Mouse (Mus musculus) T-helper 17 cell (primary cell): ENCODE results near the gene Fkbp14.

ENCODE experiments used
- in situ Hi-C, 2 experiments: fragments of 300-600 bp; cut with MboI, MseI; formaldehyde crosslinking; loops; 1 replicate in 1 of 2; 2 replicates in 1 of 2; pipeline ENCODE4 v1.15.1; 2025; ENCODE audit warnings: high pct_unique_total_duplicates in 2 of 2

Fkbp14 gene

DNA sequence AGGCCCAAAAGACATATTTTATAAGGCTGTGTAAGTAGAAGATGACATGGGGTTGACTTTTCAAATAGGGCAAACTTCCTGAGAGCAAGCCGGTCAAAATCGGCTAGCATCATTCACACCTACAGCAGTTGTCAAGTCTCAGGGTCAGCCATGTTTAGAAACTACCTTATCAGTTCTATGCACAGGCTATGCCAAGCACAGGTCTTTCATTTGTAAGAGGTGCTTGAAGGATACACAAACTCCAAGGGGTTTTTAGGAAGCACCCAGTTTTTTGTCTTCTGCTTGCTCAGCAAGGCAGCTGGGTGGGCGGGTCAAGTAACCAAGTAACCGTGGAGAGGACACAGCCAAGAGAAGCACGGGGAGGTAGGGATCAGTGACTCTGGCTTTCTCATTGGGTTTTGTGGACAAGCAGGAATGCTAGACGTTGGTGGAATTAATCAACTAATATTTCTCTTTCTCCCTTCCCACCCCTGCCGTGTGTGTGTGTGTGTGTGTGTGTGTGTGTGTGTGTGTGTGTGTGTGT is 46.2 kb downstream of the Fkbp14 start:
- in situ Hi-C loops: loop anchor here in 1 of 2 experiments (10.0 kb wide), 1 partner anchor 1894 kb away; no protein-coding TSS in a partner anchor

DNA sequence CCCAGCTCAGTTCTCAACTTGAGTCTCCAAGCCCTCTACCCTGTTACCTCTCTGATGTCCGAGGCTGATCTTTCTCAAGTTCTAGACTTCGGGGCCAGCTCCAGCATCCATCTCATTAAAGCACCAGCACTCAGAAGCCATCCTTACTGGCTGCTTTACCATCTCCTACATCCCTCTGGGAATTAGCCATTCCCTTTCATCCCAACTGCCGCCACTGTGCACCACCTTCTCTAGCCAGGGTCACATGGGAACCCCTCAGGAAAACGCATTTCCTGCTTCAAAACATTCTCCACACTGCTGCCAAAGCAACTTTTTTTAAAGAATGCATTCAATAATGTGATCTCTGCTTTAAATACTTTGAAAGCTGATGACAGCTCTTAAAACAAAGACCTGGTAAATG is 47.8 kb downstream of the Fkbp14 start:
- in situ Hi-C loops: no loop called here

DNA sequence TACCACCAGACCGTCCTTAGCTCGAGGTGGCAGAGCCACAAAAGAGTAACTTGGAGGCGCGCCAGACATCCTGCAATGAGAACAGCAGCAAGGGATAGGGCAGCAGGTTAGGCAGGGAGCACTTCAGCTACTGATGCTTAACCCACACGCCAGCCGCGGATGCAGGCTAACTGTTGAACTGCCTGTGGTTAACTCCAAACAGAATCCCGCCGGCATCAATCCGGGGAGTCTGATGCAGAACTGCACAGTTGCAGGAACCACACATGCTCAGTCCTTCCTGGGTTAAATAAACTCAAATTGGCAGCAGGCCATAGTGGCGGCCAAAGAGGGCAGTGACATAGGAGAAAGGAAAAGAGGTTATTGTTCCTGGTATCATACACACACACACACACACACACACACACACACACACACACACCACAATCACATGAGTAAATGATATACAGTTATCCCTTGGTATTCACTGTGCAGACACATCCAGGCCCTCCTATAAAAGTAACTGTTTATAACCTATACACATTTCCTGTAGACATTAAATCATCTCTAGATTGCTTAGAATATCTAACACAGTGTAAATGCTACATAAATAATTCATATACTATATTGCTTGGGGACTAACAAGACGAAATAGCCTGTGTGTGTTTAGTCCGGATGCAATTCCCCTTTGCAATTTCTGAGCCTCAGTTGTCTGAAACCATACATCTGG is 48.6 kb downstream of the Fkbp14 start:
- in situ Hi-C loops: no loop called here

DNA sequence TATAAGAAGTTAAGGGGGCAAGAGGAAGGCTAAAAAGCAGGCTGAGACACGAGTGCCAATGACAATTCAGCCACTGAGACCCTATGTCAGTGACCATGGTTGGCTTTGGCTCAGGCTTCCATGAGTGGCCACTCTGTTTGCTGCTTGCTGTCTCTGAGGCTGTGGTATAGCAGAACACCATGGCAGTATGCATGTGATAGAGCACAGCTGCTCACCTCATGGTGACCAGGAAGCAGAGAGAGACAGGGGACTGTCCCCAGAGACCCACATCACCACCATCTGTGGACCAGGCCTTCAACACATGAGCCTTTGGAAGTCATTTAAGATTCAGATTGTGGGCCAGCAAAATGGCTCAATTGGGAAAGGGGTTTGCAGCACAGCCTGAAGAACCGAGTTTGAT is 53.5 kb downstream of the Fkbp14 start:
- in situ Hi-C loops: no loop called here

DNA sequence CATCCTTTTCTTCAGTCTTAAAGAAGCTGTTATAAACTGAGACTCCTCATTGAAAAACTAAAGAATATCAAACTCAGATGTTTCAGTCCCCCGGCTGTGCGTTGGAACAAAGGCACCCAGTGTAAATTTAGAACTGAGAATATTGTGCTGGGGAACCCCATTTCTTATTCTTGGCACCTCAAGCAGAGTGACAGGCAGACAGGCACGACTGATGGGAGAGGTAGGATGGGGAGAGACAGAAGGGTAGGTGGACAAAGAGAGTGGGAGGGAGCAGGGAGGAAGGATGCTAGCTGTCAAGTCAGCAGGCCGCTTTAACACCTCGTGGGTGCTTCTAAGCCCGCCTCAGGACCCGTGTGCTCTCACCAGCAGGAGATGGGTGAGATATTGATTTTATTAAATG is 54.3 kb downstream of the Fkbp14 start:
- in situ Hi-C loops: no loop called here

DNA sequence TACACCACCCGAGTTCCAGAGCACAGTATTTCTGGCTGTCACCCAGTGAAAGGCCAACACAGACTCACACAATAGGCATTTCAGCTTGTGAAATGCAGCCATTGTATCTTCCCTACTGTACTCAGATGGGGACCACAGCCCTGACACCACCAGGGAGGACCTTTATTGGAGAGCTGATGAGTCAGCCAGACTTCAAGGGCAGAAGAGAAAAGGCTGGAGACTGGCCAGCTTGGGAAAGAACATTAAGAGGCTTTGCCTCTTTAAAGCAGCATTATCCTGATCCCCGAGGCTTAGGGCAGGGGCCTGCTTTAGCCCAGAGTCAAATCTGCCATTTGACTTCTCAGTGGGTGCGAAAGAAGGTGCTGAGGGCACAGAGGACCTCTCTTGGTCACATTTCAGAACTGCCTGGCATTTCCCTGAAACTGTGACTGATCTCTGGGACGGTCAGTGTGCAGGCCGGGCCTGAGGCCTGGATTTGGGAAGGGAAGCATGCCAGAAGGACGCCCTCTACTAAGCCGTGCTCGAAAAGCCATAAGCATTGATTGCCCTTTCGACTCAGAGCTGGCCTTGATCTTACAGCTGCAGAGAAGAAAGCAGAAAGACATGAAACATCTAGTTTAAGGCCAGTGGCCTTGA is 56.7 kb downstream of the Fkbp14 start:
- in situ Hi-C loops: no loop called here

DNA sequence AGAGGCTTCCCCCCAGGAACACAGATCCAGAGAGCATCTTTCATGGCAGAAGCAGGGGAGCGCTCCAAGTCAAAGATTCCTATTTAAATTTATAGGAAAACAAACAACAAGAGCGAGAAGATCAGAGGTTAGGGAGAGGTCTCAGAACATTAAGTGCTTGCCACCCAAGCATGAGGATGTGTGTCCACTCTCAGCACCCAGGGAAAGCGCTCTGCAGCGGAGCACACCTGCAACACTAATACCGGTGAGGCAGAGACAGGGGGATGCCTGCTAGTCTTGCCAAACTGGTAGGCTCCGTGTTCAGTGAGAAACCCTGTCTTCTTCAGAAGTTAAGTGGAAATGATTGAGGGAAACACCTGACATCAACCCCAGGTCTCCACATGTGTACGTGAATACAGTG is 57.7 kb downstream of the Fkbp14 start:
- in situ Hi-C loops: no loop called here

DNA sequence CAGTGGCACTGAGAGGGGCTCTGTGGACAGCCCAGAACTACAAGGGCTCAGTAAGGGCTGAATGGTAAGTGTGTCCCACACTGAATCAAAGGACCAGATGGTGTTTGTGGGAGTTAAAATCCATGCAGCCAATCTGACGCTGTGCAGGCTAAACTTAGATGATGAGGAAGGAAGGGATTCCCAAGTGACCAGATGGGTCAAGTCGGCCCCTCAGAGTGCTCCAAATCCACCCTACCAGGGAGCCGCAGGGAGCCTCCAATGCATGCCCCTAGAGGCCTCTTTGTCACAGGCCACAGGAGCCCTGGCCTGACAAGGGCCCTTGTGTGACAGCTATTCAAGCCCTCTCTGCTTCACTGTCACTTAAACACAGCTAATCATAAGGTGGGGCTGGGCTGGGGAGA is 58.3 kb downstream of the Fkbp14 start:
- in situ Hi-C loops: no loop called here

DNA sequence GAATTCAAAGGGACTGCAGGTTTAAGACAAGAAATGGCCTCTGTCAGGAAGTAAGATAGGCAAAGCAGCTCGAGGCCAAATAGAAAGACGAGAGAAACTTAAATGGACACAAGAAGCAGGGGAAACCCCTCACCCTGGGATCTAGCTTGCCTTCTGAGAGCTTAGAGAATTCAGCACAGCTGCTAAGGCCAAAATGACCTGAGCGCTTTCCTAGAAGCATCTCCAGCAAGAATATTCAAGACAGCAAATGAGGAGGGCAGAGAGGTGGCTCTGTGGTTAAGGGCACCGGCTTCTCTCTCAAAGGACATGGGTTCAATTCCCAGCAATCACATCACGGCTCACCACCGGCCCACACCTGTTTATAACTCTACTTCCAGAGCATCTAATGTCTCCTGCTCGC is 60.1 kb downstream of the Fkbp14 start:
- in situ Hi-C loops: no loop called here

DNA sequence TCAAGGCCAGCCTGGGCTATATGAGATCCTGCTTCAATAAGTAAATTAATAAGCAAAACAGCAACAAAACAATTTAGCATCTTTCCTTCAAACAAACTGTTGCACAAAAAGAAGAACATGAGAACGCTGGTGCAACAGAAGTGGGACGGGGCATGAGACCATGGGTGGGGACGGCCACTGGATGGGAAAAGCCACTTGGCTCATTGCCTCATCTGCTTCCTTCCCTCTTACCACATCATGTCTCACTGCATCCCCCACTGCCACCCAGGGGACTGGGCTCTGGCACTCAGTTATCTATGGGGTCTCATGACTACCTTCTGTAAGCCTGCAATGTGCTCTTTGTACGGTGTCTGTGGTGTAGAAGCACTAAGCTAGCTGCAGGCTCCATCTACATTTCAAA is 61.6 kb downstream of the Fkbp14 start:
- in situ Hi-C loops: no loop called here

DNA sequence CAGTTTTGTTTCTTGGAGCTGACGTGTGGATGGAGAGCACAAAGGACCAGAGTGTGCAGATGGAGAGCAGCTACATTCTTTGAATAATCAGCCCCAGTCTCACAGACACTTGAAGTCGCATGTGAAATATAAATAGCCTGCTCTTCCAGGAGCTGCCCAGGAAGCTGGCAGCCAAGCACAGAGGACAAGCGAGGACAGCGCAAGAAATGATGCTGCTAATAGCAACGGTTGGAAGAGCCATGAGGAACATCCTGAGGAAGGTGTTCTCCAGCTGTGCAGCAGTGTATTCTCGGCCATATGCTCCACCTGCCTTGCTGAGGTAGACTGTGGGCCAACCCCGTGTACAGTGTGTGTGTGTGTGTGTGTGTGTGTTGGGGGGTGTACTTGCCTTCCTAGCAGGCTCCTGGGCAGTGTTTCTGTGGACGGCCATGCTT is 66.0 kb downstream of the Fkbp14 start:
- in situ Hi-C loops: no loop called here

DNA sequence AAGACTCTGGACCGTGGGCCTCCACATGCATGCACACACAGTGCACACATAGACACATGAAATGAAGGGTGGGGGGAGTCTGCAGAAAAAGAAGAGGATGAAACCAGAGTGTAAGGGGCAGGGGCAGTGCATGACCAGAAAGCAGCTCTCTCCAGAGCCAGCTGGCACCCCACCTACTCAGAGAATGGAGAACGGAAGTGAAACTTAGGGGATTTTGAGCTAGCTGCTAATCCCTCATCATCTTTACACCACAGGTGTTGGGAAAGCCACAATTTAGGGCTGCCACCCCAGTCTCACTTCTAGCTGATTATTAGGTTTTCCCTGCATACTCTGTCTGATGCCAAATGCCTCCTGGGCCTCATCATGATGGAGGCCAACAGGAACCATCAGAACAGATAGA is 66.9 kb downstream of the Fkbp14 start:
- in situ Hi-C loops: no loop called here

DNA sequence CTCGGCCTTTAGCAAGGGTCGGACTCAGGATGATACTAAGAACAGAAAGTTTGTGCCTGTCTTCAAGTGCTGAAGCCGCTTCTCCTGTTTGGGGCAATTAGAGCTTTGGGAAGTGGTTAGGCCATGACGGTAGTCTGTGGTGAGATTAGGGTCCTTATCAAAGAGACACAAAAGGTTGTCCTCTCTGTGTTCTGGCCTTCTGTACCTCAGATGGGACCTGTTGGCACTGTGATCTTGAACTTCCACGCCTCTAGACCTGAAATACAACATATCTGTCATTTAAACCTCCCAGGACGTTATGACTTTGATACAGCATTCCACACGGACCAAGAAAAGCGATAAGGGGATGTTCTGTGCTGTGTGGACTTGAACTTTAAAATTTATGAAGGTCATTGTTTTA is 68.4 kb downstream of the Fkbp14 start:
- in situ Hi-C loops: no loop called here
